Mouse (Mus musculus): ENCODE measurements around the gene Fbxo30.

Fbxo30 gene

DNA sequence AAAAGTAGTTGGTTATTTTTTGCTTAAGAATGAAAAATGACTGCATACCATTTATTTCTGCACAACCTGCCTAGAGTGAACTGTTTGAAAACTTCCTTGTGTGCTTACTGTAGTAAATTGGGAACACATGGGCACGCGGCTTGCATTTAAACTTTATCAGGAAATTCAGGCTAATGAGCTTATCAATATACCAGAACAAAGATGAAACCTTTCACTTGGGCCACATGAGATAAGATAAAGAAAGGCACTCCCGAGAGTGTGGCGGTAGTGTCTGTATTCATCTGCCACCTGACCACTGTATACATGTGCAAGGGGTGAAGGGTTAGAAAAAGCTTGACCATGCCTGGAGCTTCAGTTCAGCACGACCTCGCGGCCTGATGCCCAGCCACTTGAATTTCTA, 41.2 kb downstream of the Fbxo30 start:
- no peak for DNase-seq (ENCODE audit: low spot score in 2 of 2)

DNA sequence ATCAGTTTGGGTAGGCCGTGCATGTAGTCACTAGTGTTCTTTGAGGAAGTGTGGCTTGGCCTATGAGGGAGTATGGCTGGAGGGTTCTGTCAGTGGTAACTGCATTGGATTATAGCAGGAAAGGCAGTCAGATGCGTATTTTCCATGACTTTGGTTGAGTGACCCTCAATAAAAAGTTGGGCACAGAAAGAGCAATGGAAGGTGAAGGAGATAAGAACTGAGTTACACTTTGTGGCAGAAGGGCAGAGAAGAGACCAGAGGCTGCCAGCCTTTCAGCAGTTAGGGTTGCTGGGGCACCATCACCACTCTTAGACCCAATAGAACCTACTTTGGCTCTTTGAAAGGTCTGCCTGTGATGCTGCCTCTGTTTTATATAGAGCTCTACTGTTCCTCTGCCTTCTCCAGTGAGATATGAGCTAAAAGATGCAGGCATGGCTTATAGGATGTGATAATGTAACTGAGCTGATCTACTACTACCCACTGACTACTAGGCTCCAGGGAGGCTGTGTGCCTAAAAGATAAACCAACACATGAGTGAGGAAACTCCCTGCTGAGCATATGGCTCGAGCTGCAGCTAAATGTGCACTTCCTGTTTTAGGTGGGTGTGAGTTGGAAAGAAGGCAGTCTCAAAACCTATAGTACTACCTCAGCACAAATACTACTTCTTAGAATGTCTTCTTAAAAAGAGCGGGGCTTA, 42.2 kb downstream of the Fbxo30 start:
- DNase-seq (ENCODE audit: low spot score in 2 of 2), result no peak

DNA sequence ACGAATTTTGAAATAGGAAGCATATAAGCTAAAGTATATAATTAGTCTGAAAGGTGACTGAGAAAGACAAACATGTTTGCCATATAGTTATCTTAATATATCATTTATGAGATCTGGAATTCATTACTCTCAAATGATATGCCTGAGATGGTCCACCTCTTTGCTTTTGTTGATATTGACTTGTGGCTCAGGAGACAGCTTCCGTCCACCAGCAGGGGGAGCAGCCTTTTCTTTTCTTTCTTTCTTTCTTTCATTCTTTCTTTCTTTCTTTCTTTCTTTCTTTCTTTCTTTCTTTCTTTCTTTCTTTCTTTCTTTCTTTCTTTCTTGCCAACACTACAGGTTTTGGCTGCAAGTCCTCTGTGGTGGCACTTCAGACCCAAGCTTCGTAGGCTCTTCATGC, 45.4 kb downstream of the Fbxo30 start:
- DNase-seq (ENCODE audit: low spot score in 2 of 2), result no peak

DNA sequence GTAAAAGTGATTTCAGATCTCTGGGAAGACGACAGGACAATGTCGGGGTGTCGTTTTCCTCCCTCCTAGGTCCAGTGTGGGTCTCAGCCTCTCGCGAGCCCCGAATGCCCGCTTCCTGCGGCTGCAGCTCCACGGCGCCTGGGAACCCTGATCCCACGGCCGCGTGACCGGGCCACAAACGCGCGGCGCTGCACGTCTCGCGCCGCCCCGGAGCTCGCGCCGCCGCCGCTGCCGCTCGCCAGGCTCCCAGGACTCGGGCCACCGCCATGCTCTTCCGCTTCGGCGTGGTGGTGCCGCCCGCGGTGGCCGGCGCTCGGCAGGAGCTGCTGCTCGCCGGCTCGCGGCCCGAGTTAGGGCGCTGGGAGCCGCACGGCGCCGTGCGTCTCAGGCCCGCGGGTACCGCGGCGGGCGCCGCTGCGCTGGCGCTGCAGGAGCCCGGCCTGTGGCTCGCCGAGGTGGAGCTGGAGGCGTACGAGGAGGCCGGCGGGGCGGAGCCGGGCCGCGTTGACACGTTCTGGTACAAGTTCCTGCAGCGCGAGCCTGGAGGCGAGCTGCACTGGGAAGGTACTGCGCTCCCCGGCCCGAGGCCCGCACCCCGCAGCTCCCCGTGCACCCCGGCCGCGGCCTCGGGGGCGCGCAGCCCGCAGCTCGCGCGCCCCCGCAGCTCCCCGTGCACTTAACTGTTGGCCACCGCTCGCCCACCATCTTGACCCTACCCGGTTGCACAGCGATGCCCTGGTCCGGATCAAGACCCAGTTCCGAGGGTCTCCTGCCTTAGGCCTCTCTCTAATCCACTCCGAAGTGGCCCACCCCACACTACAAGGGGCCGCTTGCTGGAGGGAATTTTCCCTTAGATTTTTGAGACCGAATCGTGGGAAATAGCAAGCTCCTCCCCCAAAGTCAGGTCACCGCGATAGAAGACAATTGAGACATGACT, 62.3 kb downstream of the Fbxo30 start, which contains the start of gene Epm2a:
Gene Epm2a (plus strand): TSS at position 200 of the 937 bp plus-strand sequence.
- peak; percentile 55 to 63 for DNase-seq (ENCODE audit: low spot score in 2 of 2)

DNA sequence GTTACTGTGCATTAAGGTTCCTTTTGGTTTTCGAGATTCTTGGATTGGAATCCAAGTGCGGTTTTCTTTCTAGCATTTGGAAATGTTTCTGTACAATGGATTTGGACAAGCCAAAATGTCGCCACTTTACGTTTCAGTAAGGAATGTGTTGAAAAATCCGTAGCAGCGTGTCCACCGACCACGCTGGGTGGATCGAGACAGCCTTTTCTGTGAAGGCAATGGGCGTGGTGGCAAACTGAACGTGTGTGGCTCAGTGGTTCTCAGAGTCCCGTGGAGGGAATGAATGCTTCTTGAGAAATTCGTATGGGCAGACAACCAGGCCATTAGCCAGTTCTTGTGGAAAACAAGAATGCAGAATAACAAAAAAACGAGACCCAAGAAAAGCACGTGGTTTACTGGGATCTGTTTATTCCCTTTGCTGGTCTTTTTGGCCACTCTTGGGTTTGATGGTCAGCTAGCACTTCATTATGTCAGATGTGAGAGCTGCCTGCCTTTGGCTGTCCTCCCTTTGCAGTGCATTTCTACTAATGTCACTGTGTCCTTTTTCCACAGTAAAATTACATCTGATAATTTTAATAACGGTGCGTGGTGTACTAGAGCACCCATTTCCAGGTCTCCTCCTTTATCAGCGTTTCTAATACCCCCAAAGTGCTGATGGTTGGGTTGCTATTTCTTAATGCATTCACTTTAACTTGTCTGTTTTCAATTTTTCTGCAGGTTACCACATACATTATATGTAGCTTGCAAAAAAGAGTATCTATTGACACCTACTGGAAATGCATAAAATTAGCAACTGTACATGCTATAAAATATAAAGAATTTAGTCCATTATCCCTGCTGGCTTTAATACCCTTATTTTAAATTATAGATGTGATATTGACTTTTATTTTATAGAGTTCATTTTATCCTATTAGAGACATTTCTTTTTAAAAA, 63.7 kb downstream of the Fbxo30 start:
- no peak for DNase-seq (ENCODE audit: low spot score in 2 of 2)
